Mouse (Mus musculus): ENCODE measurements at regions not wholly inside any gene's neighbourhood (a gene's known extent, or its start where the extent isn't known, plus 50 kb on each side); places are given as distances from the start of the nearest gene placed in this dataset.

- ATAC-seq (replicated peaks in 1 of 2; ENCODE audit: insufficient read depth in 1 of 2, low FRiP score in 2 of 2, low TSS enrichment in 1 of 2, low read depth in 1 of 2, poor library complexity in 2 of 2, severe bottlenecking in 2 of 2): no peak
These were observed 157.8 kb upstream of the Chl1 start for GRCm38 (mm10) chr6:103352405-103353124.

- ATAC-seq (replicated peaks in 1 of 2; ENCODE audit: insufficient read depth in 1 of 2, low FRiP score in 2 of 2, low TSS enrichment in 1 of 2, low read depth in 1 of 2, poor library complexity in 2 of 2, severe bottlenecking in 2 of 2): no peak
These were observed 157.0 kb upstream of the Chl1 start for GRCm38 (mm10) chr6:103353346-103353745.

- peak; percentile 27 to 66; a peak in 3 of 4 replicates for ATAC-seq (replicated peaks in 1 of 2; ENCODE audit: insufficient read depth in 1 of 2, low FRiP score in 2 of 2, low TSS enrichment in 1 of 2, low read depth in 1 of 2, poor library complexity in 2 of 2, severe bottlenecking in 2 of 2)
These were observed 143.4 kb upstream of the Chl1 start for GRCm38 (mm10) chr6:103366782-103367491.

- ATAC-seq (replicated peaks in 1 of 2; ENCODE audit: insufficient read depth in 1 of 2, low FRiP score in 2 of 2, low TSS enrichment in 1 of 2, low read depth in 1 of 2, poor library complexity in 2 of 2, severe bottlenecking in 2 of 2): no peak
These were observed 135.4 kb upstream of the Chl1 start for GRCm38 (mm10) chr6:103374956-103375355.

GRCm38 (mm10) chr6:103377277-103377676 is 133.1 kb upstream of the Chl1 start:
- no peak for ATAC-seq (replicated peaks in 1 of 2; ENCODE audit: insufficient read depth in 1 of 2, low FRiP score in 2 of 2, low TSS enrichment in 1 of 2, low read depth in 1 of 2, poor library complexity in 2 of 2, severe bottlenecking in 2 of 2)

GRCm38 (mm10) chr6:103378047-103378446 is 132.3 kb upstream of the Chl1 start:
- no peak for ATAC-seq (replicated peaks in 1 of 2; ENCODE audit: insufficient read depth in 1 of 2, low FRiP score in 2 of 2, low TSS enrichment in 1 of 2, low read depth in 1 of 2, poor library complexity in 2 of 2, severe bottlenecking in 2 of 2)

- no peak for ATAC-seq (replicated peaks in 1 of 2; ENCODE audit: insufficient read depth in 1 of 2, low FRiP score in 2 of 2, low TSS enrichment in 1 of 2, low read depth in 1 of 2, poor library complexity in 2 of 2, severe bottlenecking in 2 of 2)
These were observed 129.4 kb upstream of the Chl1 start for GRCm38 (mm10) chr6:103381030-103381429.

GRCm38 (mm10) chr6:103381930-103382329 is 128.5 kb upstream of the Chl1 start:
- no peak for ATAC-seq (replicated peaks in 1 of 2; ENCODE audit: insufficient read depth in 1 of 2, low FRiP score in 2 of 2, low TSS enrichment in 1 of 2, low read depth in 1 of 2, poor library complexity in 2 of 2, severe bottlenecking in 2 of 2)

GRCm38 (mm10) chr6:103386591-103386990 is 123.8 kb upstream of the Chl1 start:
- no peak for ATAC-seq (replicated peaks in 1 of 2; ENCODE audit: insufficient read depth in 1 of 2, low FRiP score in 2 of 2, low TSS enrichment in 1 of 2, low read depth in 1 of 2, poor library complexity in 2 of 2, severe bottlenecking in 2 of 2)

- no peak for ATAC-seq (replicated peaks in 1 of 2; ENCODE audit: insufficient read depth in 1 of 2, low FRiP score in 2 of 2, low TSS enrichment in 1 of 2, low read depth in 1 of 2, poor library complexity in 2 of 2, severe bottlenecking in 2 of 2)
These were observed 104.4 kb upstream of the Chl1 start for GRCm38 (mm10) chr6:103405961-103406360.

GRCm38 (mm10) chr6:103414888-103415287 is 95.5 kb upstream of the Chl1 start:
- no peak for ATAC-seq (replicated peaks in 1 of 2; ENCODE audit: insufficient read depth in 1 of 2, low FRiP score in 2 of 2, low TSS enrichment in 1 of 2, low read depth in 1 of 2, poor library complexity in 2 of 2, severe bottlenecking in 2 of 2)

GRCm38 (mm10) chr6:103421013-103421933 is 89.1 kb upstream of the Chl1 start:
- ATAC-seq (replicated peaks in 1 of 2; ENCODE audit: insufficient read depth in 1 of 2, low FRiP score in 2 of 2, low TSS enrichment in 1 of 2, low read depth in 1 of 2, poor library complexity in 2 of 2, severe bottlenecking in 2 of 2): no peak

GRCm38 (mm10) chr6:103430933-103431594 is 79.3 kb upstream of the Chl1 start:
- ATAC-seq (replicated peaks in 1 of 2; ENCODE audit: insufficient read depth in 1 of 2, low FRiP score in 2 of 2, low TSS enrichment in 1 of 2, low read depth in 1 of 2, poor library complexity in 2 of 2, severe bottlenecking in 2 of 2): no peak

- no peak for ATAC-seq (replicated peaks in 1 of 2; ENCODE audit: insufficient read depth in 1 of 2, low FRiP score in 2 of 2, low TSS enrichment in 1 of 2, low read depth in 1 of 2, poor library complexity in 2 of 2, severe bottlenecking in 2 of 2)
These were observed 78.8 kb upstream of the Chl1 start for GRCm38 (mm10) chr6:103431595-103431957.
